6 mouse cellular contexts compared by ENCODE assay signal in genomic region chr11:73007113-73007512, GRCm38 (mm10).
"Had no signal": no experiment of that assay in that cellular context is flagged by ENCODE, and none has a peak within 500 bp of the region (broad histone marks: within the 10 kb centered on the region; RNA-seq: fewer than 3 reads in every experiment).

No protein-coding gene starts in this region.

- H3K4me3 ChIP-seq: limb, embryonic 13.5 days; midbrain, embryonic 13.5 days; neural tube, embryonic 13.5 days had no signal

- H3K36me3 ChIP-seq: limb, embryonic 13.5 days; midbrain, embryonic 13.5 days; neural tube, embryonic 13.5 days had no signal

- DNase-seq: layer of hippocampus, adult 9-11 months had no signal

- H3K27ac ChIP-seq: limb, embryonic 13.5 days; liver, embryonic 14.5 days; midbrain, embryonic 13.5 days; neural tube, embryonic 13.5 days; stomach, postnatal 0 days had no signal

- H3K4me2 ChIP-seq: limb, embryonic 13.5 days; midbrain, embryonic 13.5 days; neural tube, embryonic 13.5 days had no signal

- H3K9ac ChIP-seq: limb, embryonic 13.5 days; liver, embryonic 14.5 days; midbrain, embryonic 13.5 days; neural tube, embryonic 13.5 days had no signal

- H3K4me1 ChIP-seq: limb, embryonic 13.5 days; midbrain, embryonic 13.5 days; neural tube, embryonic 13.5 days had no signal

- H3K9me3 ChIP-seq: limb, embryonic 13.5 days; midbrain, embryonic 13.5 days; neural tube, embryonic 13.5 days had no signal
